Mouse (Mus musculus) cortical plate, adult 2 months (tissue): Measurements from ENCODE around the gene Mef2b. TPM values are rescaled to one million over a fixed set of nuclear protein-coding genes. Genes with fewer than 3 reads are reported as not detected.

ENCODE experiments used
- H3K27ac ChIP-seq: fragments of 200-500 bp; 2 replicates; pipeline ENCODE4 v1.5.1; 2012; ENCODE audit warnings: low read length, control low read depth, inconsistent platforms; ENCODE audit not compliant: insufficient read depth
- H3K4me1 ChIP-seq: fragments of 200-500 bp; 2 replicates; pipeline ENCODE4 v1.6.1; 2011; ENCODE audit warnings: low read length; ENCODE audit not compliant: control insufficient read depth, insufficient read depth
- H3K4me3 ChIP-seq: fragments of 200-500 bp; 2 replicates; pipeline ENCODE4 v1.5.1; 2011; ENCODE audit warnings: mild to moderate bottlenecking, low read length, control low read depth; ENCODE audit not compliant: insufficient read depth
- CTCF ChIP-seq: fragments of 200-500 bp; IDR thresholded peaks from 2 replicates; pipeline ENCODE4 v1.5.1; 2011; ENCODE audit warnings: mild to moderate bottlenecking, control low read depth, low read length; ENCODE audit not compliant: insufficient read depth; ENCODE audit errors: extremely low read depth
- POLR2A ChIP-seq: fragments of 200-500 bp; IDR thresholded peaks from 2 replicates; pipeline ENCODE4 v1.6.1; 2011; ENCODE audit warnings: mild to moderate bottlenecking, low read length, control low read depth; ENCODE audit not compliant: insufficient read depth; ENCODE audit errors: extremely low read depth
- polyA plus RNA-seq: library from polyadenylated mRNA; depleted of rRNA; stranded (reverse); fragments of >200 nt; gene quantifications from 2 replicates; pipeline ENCODE4 v1.2.3, GENCODE M21; 2012

Mef2b gene
- polyA plus RNA-seq, 1 experiment = 0.17 TPM

GRCm38 (mm10) chr8:70157240-70157800 is 17.8 kb downstream of the Mef2b start:
- H3K27ac ChIP-seq = no peak overlapping the region
- TF ChIP-seq POLR2A = no peak
- no peak for TF ChIP-seq CTCF
- no peak overlapping the region for H3K4me3 ChIP-seq
- H3K4me1 ChIP-seq = no peaks in the 10 kb centered on the region

- TF ChIP-seq CTCF (no peak), POLR2A (peak; percentile 41; the same call in 1 of the 2 replicates)
- Histone ChIP-seq H3K27ac (no peak overlapping the region), H3K4me1 (no peaks in the 10 kb centered on the region), H3K4me3 (peak overlapping the region; percentile 33)
These were observed 18.8 kb downstream of the Mef2b start for GRCm38 (mm10) chr8:70158069-70158853.

- no peak overlapping the region for H3K4me3 ChIP-seq
- H3K27ac ChIP-seq = no peak overlapping the region
- TF ChIP-seq CTCF (no peak), POLR2A (no peak)
- H3K4me1 ChIP-seq = no peaks in the 10 kb centered on the region
These were observed 19.7 kb downstream of the Mef2b start for GRCm38 (mm10) chr8:70159211-70159610.

GRCm38 (mm10) chr8:70160015-70160414 is 20.5 kb downstream of the Mef2b start:
- no peak overlapping the region for H3K4me3 ChIP-seq
- H3K4me1 ChIP-seq = no peaks in the 10 kb centered on the region
- H3K27ac ChIP-seq = no peak overlapping the region
- TF ChIP-seq CTCF = no peak
- no peak for TF ChIP-seq POLR2A

GRCm38 (mm10) chr8:70163316-70163715 is 23.8 kb downstream of the Mef2b start:
- TF ChIP-seq CTCF (no peak), POLR2A (no peak)
- Histone ChIP-seq H3K4me1 (no peaks in the 10 kb centered on the region), H3K27ac (no peak overlapping the region), H3K4me3 (no peak overlapping the region)

GRCm38 (mm10) chr8:70166504-70167110 is 27.1 kb downstream of the Mef2b start:
- no peak overlapping the region for H3K4me3 ChIP-seq
- TF ChIP-seq CTCF = peak; percentile 66
- TF ChIP-seq POLR2A = no peak
- H3K4me1 ChIP-seq = no peaks in the 10 kb centered on the region
- H3K27ac ChIP-seq = no peak overlapping the region

- H3K4me3 ChIP-seq = no peak overlapping the region
- no peak for TF ChIP-seq POLR2A
- TF ChIP-seq CTCF = no peak
- H3K27ac ChIP-seq = no peak overlapping the region
- peaks cover 2% of the 10 kb centered on the region; the same call in 1 of the 2 replicates for H3K4me1 ChIP-seq
These were observed 30.6 kb downstream of the Mef2b start for GRCm38 (mm10) chr8:70170116-70170515.

- TF ChIP-seq CTCF (no peak), POLR2A (no peak)
- Histone ChIP-seq H3K4me1 (peaks cover 2% of the 10 kb centered on the region; the same call in 1 of the 2 replicates), H3K27ac (no peak overlapping the region), H3K4me3 (no peak overlapping the region)
These were observed 31.2 kb downstream of the Mef2b start for GRCm38 (mm10) chr8:70170748-70171147.

- H3K4me3 ChIP-seq = no peak overlapping the region
- TF ChIP-seq CTCF = no peak
- TF ChIP-seq POLR2A = no peak
- peaks cover 2% of the 10 kb centered on the region; the same call in 1 of the 2 replicates for H3K4me1 ChIP-seq
- H3K27ac ChIP-seq = no peak overlapping the region
These were observed 31.7 kb downstream of the Mef2b start for GRCm38 (mm10) chr8:70171240-70171639.
